Mouse (Mus musculus) urinary bladder, postnatal 4 days (tissue): Measurements from ENCODE around the gene Rab11fip4.

Experiments
- DNase-seq, 2 experiments: peaks; one replicate each; pipeline ENCODE4 v3.0.0; 2021 to 2022; ENCODE audit warnings: low spot score in 2 of 2

Gene Rab11fip4

DNA sequence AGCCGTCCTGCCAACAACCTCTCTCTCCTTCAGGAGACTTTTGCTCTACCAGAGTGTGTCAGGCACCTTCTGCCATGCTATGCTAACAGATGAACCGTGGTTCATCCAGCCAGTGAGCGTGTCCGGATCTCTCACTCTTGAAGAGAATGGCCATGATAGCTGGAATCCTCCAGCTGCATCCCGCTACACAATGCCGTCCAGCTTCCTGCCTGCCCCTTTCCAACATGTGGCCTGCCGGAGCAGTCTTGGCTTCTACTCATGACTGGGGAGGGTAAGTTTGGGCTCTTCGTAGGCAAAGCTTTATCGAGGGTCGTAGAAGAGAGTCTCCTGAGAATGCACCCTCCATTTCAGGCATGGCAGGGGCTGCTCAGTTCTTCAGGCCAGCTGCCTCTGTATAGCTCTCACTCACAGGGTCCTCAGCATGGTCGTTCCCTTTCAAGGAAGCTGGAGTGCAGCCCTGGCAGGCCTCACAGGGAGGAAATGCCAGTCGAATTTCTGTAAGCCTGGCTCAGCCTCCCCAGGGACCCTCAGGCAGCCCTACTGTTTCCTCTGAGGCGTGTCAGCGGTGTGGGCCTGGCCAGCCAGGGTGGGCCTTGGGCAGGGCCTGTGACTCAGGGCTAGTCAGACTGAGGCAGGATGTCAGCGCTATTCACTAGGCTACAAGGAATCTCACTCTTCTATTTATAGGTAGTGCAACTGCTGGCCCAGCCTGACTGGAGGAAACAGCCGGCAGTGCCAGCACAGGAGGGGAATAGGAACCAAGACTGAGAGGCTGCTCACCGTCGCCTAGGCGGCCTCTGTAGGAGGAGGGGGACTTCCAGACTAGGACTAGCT, 147.9 kb downstream of the Rab11fip4 start:
- DNase-seq = peak in 1 of 2 experiments; percentile 45

DNA sequence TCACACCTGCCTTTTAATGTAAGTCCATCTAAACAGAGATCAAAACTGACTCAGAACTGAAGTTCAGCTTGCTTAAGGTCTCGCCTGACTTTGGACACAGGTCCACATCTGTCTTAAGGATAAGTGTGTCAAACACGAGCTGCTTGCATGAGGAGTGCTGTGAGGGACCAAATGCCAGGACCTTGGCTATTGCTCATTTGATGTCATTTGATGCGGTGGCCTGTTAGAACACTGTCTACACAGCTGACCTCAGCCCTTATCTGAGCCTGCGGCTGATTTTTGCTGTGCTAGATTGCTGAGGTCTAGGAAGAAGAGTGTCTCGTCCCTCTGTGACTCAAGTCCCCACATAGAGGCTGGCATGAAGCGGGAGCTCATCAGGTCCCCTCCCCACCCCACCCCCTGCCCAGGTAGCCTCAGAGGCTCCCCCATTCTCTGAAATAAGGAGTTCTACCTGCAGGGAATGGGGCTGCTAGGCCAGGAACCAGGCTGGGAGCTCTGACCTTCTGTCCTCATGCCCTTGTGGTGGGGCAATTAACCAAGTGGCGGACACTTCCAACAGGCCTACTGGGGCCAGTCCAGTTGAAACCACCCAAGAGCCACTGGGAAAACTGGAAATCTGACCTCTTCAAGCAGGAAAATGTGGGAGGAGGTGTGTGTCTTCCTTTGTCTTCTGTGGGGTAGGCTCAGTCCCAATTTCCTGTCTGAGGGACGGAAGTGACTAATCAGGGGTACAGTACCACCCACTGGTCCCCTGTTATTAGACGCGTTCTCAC, 149.9 kb downstream of the Rab11fip4 start:
- no peak for DNase-seq

DNA sequence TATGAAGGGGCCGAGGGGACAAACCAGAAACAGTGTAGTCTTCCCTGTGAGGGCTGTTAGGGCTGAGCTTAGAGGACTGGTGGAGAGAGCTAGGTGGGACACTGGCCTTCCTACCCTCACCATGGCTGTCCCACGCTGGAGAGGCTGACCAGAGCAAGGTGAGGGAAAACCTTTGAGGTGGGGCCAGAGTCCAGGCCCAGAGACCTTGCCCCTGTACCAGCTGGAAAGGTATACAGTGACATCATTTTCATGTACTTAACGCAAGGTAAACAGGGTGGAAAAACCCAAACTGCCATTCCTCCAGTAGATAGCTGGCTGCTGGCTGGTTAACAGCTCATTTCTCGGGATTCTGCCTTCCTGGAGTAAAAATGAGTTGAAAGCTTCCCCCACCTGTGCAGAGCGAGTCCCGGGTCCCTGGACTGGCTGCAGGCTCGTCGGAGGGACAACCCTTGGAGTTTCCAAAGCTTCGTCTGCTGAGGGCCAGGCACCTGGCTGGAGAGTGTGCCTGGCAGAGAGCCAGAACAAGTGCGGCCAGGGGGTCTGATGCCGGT, 155.6 kb downstream of the Rab11fip4 start:
- no peak for DNase-seq
